In genomic region chr3:19429422-19430076, GRCm38 (mm10) we compare ENCODE assay signal across 10 mouse cellular contexts.
DNase-seq lines count a peak whose midpoint lies in the region; ATAC-seq and TF ChIP-seq lines count a peak whose summit lies in the region.
"Had no signal": no experiment of that assay in that cellular context is flagged by ENCODE, and none has a peak within 500 bp of the region (broad histone marks: within the 10 kb centered on the region; RNA-seq: fewer than 3 reads in every experiment).

No protein-coding gene starts in this region.

- no peak for TF ChIP-seq POLR2A in small intestine, adult 2 months (IDR thresholded peaks at IDR 0.05; ENCODE audit: low read depth, low read length)

- no peak overlapping the region for H3K4me2 ChIP-seq in midbrain, embryonic 14.5 days (ENCODE audit: low read length)
- H3K4me2 ChIP-seq: kidney, embryonic 15.5 days had no signal

- H3K4me1 ChIP-seq in small intestine, adult 2 months (ENCODE audit: control insufficient read depth, insufficient read depth, insufficient read length, low read length): no peaks in the 10 kb centered on the region; the same call in 1 of the 2 replicates
- H3K4me1 ChIP-seq in midbrain, embryonic 14.5 days (ENCODE audit: control insufficient read depth, insufficient read depth, low read length): no peaks in the 10 kb centered on the region
- H3K4me1 ChIP-seq: kidney, embryonic 15.5 days had no signal

- no peaks in the 10 kb centered on the region for H3K36me3 ChIP-seq in small intestine, adult 2 months (ENCODE audit: control insufficient read depth, insufficient read depth, low read length)
- no peaks in the 10 kb centered on the region for H3K36me3 ChIP-seq in midbrain, embryonic 14.5 days (ENCODE audit: control insufficient read depth, insufficient read depth, low read length)
- H3K36me3 ChIP-seq: kidney, embryonic 15.5 days had no signal

- H3K27me3 ChIP-seq in small intestine, adult 2 months (ENCODE audit: control insufficient read depth, insufficient read depth, low read length): no peaks in the 10 kb centered on the region
- no peaks in the 10 kb centered on the region for H3K27me3 ChIP-seq in midbrain, embryonic 14.5 days (ENCODE audit: control insufficient read depth, insufficient read depth, low read length)
- H3K27me3 ChIP-seq: kidney, embryonic 15.5 days had no signal

- ATAC-seq in CD4-positive, CD25-positive, alpha-beta regulatory T cell, adult 4 months: peak; percentile 60
- ATAC-seq in midbrain, embryonic 14.5 days (ENCODE audit: low FRiP score, low TSS enrichment): no peak

- no peak overlapping the region for H3K9ac ChIP-seq in midbrain, embryonic 14.5 days (replicated peaks; ENCODE audit: low read length)
- H3K9ac ChIP-seq: kidney, embryonic 15.5 days had no signal

- intact Hi-C loops in heart, postnatal 14 days (cut with DNase I): no loop called here

- peak overlapping the region; percentile 82 for H3K27ac ChIP-seq in small intestine, adult 2 months (ENCODE audit: insufficient read depth, low read depth, low read length)
- H3K27ac ChIP-seq in midbrain, embryonic 14.5 days (replicated peaks; ENCODE audit: low read depth, low read length): no peak overlapping the region
- H3K27ac ChIP-seq: kidney, embryonic 15.5 days had no signal

- H3K4me3 ChIP-seq in small intestine, adult 2 months (ENCODE audit: low read depth, low read length): no peak overlapping the region
- H3K4me3 ChIP-seq in midbrain, embryonic 14.5 days (replicated peaks; ENCODE audit: low read depth, low read length): no peak overlapping the region
- H3K4me3 ChIP-seq: kidney, embryonic 15.5 days had no signal

- 69% methylated on average over 6 of the region's 6 CpGs for WGBS in small intestine, adult 2 months
- 89% methylated on average over 6 of the region's 6 CpGs for WGBS in midbrain, embryonic 14.5 days

- peak; percentile 60 for DNase-seq in 416B (ENCODE audit: low read depth)
- DNase-seq in fat pad, adult 2 months (ENCODE audit: extremely low read depth, low read depth, low spot score): peak; percentile 95
- DNase-seq in layer of hippocampus, postnatal 14 days (ENCODE audit: low spot score in 2 of 2): no peak
- no peak for DNase-seq in midbrain, embryonic 14.5 days
- no peak for DNase-seq in heart, postnatal 14 days
- no peak for DNase-seq in right cerebral cortex, postnatal 14 days
- DNase-seq: cerebellum, adult 9-11 months had no signal

- H3K9me3 ChIP-seq in midbrain, embryonic 14.5 days (ENCODE audit: control insufficient read depth, low read length): no peaks in the 10 kb centered on the region
- H3K9me3 ChIP-seq: kidney, embryonic 15.5 days had no signal

- no peak for TF ChIP-seq CTCF in small intestine, adult 2 months (IDR thresholded peaks at IDR 0.05; ENCODE audit: extremely low read depth, insufficient read length, insufficient replicate concordance, low read depth, low read length)

Comparison
In these comparisons a context has a peak if more than half of its experiments do, and no peak if none do; other contexts are left out.
1. DNase-seq: peak in 416B (single experiment) and fat pad, adult 2 months (single experiment); none in layer of hippocampus, postnatal 14 days (0 of 2), midbrain, embryonic 14.5 days (single experiment), heart, postnatal 14 days (0 of 2) and right cerebral cortex, postnatal 14 days (single experiment).